Mouse (Mus musculus): ENCODE measurements around the gene Cdk19.

DNA sequence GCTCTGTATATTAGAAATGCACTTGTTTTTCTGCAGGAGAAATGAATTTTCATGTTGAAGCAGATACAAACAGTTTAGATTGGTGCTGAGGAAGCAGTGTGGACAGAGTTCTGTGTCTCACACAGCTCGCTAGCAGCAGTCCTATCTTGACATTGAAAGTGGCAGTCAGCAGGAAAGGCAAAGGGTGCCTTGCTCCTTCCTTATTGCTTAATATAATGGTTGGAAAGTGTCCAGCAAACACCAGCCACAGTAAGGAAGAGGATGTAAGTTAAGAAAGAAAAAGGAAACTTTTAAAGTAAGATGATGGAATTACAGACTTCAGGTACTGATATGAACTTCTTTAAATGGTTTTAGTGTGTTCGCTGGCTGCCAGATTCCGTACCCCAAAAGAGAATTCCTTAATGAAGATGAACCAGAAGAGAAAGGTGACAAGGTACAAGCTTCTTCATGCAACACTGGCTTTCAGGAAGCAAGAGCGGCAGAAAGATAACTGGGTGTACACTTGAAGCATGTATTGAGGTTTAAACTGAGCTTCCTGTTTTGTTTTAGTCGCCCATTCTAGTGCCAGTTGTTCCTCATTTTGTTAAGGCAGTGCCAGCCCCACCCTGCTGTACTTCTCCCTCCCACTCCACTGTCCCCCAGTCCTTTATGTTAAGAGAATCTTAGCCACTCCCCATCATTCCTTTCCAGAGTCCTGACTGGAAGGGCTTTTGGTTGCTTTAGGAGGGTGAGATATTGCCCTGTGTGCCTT lies 137.3 kb downstream of the Cdk19 start:
- no peak for TF ChIP-seq CTCF (IDR thresholded peaks at IDR 0.05; ENCODE audit: extremely low read depth, insufficient read depth, low read length)
- no peak for TF ChIP-seq POLR2A (IDR thresholded peaks at IDR 0.05; ENCODE audit: extremely low read depth, insufficient read depth, low read length)
